Mouse (Mus musculus): ENCODE data around the gene Bbof1.

GRCm38 (mm10) chr12:84407259-84407658, 1.6 kb upstream of the Bbof1 start:
- no peak for TF ChIP-seq CTCF (IDR thresholded peaks at IDR 0.05; ENCODE audit: extremely low read depth, insufficient read depth, low read length)
- TF ChIP-seq POLR2A (IDR thresholded peaks at IDR 0.05; ENCODE audit: extremely low read depth, insufficient read depth, low read length): no peak
